Mouse (Mus musculus): ENCODE data around the gene Hddc2.
A peak's percentile ranks its signal among the peaks of the same experiment; 100 is the strongest.

GRCm38 (mm10) chr10:31298921-31299574 is 14.1 kb upstream of the Hddc2 start:
- TF ChIP-seq POLR2A (IDR thresholded peaks at IDR 0.05; ENCODE audit: low read depth, low read length) (no peak), CTCF (conservative IDR thresholded peaks at IDR 0.05; ENCODE audit: insufficient read depth, insufficient read length, low read depth, low read length) (peak; percentile 55)
